Mouse (Mus musculus): ENCODE measurements at regions not wholly inside any gene's neighbourhood (a gene's known extent, or its start where the extent isn't known, plus 50 kb on each side); places are given as distances from the start of the nearest gene placed in this dataset.

- TF ChIP-seq CTCF (IDR thresholded peaks at IDR 0.05; ENCODE audit: low read depth, low read length) (no peak), TAL1 (conservative IDR thresholded peaks at IDR 0.05; ENCODE audit: low read depth, low read length) (no peak), GATA1 (IDR thresholded peaks at IDR 0.05; ENCODE audit: borderline replicate concordance, low read length) (no peak), POLR2AphosphoS5 (IDR thresholded peaks at IDR 0.05; ENCODE audit: insufficient replicate concordance, low read depth, low read length) (no peak)
Observed at GRCm38 (mm10) chr3:60273744-60274143, 192.1 kb downstream of the Sucnr1 start.
